Mouse (Mus musculus): ENCODE results near the gene Kif6.

GRCm38 (mm10) chr17:49628875-49629274 lies 13.9 kb downstream of the Kif6 start:
- no peak for TF ChIP-seq GATA1 (IDR thresholded peaks at IDR 0.05; ENCODE audit: borderline replicate concordance, low read length)
- TF ChIP-seq FLI1 (IDR thresholded peaks at IDR 0.05; ENCODE audit: low read length), result no peak

All from megakaryocyte, embryonic 14.5 days (primary cell).